Mouse (Mus musculus) erythroid progenitor cell, adult 5-6 weeks (primary cell): Measurements from ENCODE around the gene Med27. TPM values are rescaled to one million over a fixed set of nuclear protein-coding genes. Genes with fewer than 3 reads are reported as not detected.

Source experiments
- total RNA-seq, 2 experiments: library from RNA; stranded (forward) in 1 of 2; stranded (reverse) in 1 of 2; fragments of 150-400 nt in 1 of 2; fragments of 186-747, 209-891 nt in 1 of 2; gene quantifications; 2 replicates each; pipeline versions ENCODE4 v1.2.3 to v1.2.4; 2015 to 2017; ENCODE audit warnings: low replicate concordance in 2 of 2

Med27 gene
- total RNA-seq, 2 experiments from 2014 or later: 20.0 to 23.1 TPM

Other genes starting within 250 kb of the Med27 start
- 21.6 and 28.1 TPM in 2 replicates for gene Setx, start 222.6 kb upstream of the Med27 start, total RNA-seq (2015; ENCODE audit: low replicate concordance)
- 44.9 and 45.2 TPM in 2 replicates for gene Setx, start 222.6 kb upstream of the Med27 start, total RNA-seq (2017; ENCODE audit: low replicate concordance)
- 2.5 and 5.4 TPM in 2 replicates for gene Ntng2, start 93.8 kb upstream of the Med27 start, total RNA-seq (2015; ENCODE audit: low replicate concordance)
- 5.6 TPM in 1 of 2 replicates, not detected in the other for gene Ntng2, start 93.8 kb upstream of the Med27 start, total RNA-seq (2017; ENCODE audit: low replicate concordance)